Mouse (Mus musculus) adrenal gland, postnatal 10 days (tissue): ENCODE measurements at regions not wholly inside any gene's neighbourhood (a gene's known extent, or its start where the extent isn't known, plus 50 kb on each side); places are given as distances from the start of the nearest gene placed in this dataset.

Source experiments
- microRNA-seq: library from miRNA; unstranded; fragments of <30 nt; microRNA quantifications from one replicate; pipeline ENCODE4 v1.2.0, GENCODE M21; 2021

Small RNA genes in the stretch of these regions (microRNA-seq; reads per million reads assigned to microRNA genes)
- 331 reads per million, percentile 60 among the genes with 10 or more reads in this experiment for gene Mir138-1
